Mouse (Mus musculus): ENCODE data around the gene Dmrta1. TPM values are rescaled to one million over a fixed set of nuclear protein-coding genes. Genes with fewer than 3 reads are reported as not detected.
A peak's percentile ranks its signal among the peaks of the same experiment; 100 is the strongest.

Gene Dmrta1
- polyA plus RNA-seq, 1 experiment from 2014 or later = 0.08 TPM

DNA sequence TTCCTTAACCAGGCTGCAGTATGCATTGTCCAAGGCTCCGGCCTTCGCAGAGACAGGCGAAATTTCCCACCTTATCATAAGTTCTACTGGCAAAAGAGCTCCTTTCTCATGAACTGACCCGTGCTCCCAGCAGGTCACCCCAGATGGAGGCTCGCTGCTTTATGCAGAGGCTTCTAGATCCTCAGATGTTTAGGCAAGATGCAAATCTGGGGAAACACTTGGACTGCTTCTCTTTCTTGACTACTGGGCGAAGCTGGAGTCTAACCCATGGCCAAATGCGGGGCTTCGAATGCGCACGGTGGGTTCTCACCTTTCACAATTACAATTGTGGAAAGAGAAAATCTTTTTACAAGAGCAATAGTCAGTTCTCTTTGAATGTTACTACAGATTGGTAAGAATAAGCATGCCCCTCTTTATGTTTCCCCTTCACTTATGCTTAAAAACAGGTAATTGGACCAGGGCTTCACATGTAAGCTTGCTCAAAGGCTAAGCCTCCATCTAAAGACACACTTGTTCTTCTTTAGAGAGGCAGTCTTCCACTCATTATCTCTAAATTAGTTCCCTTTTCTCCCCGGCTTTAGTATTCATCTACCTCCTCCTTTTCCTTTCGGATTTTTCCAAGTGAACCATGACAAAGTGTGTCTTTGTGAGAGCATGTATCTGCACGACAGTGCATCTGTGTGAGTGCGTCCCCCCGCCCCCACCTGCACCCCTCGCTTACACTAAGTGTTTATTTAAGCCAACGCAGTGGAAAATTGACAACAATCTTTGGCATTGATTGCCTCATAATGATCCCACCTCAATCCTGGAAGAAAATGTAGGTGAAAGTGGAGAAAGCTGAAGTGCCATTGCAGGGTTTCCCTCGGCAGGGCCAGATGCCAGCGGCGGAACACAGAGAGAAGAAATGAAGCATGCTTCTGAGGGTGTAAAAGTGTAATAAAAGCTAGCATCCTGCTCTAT lies 28.6 kb upstream of the Dmrta1 start:
- Histone ChIP-seq H3K9ac (ENCODE audit: low read depth, low read length) (no peak overlapping the region), H3K36me3 (ENCODE audit: insufficient read depth, low read length) (no peaks in the 10 kb centered on the region), H3K4me3 (replicated peaks; ENCODE audit: low read depth, low read length) (no peak overlapping the region), H3K27me3 (ENCODE audit: insufficient read depth, low read length) (no peaks in the 10 kb centered on the region), H3K4me2 (ENCODE audit: low read length) (no peak overlapping the region), H3K9me3 (replicated peaks; ENCODE audit: low read length) (no peaks in the 10 kb centered on the region), H3K27ac (no peak overlapping the region), H3K4me1 (replicated peaks; ENCODE audit: insufficient read depth, low read length) (no peaks in the 10 kb centered on the region)
- TF ChIP-seq CTCF (IDR thresholded peaks at IDR 0.05; ENCODE audit: low read depth) = no peak
- 70% methylated on average over 20 of the region's 20 CpGs for WGBS
- no peak for ATAC-seq (replicated peaks; ENCODE audit: low FRiP score, low read depth)
- peak; percentile 4 for DNase-seq (ENCODE audit: low spot score)

- no peaks in the 10 kb centered on the region for H3K9me3 ChIP-seq (replicated peaks; ENCODE audit: low read length)
- no peak for TF ChIP-seq CTCF (IDR thresholded peaks at IDR 0.05; ENCODE audit: low read depth)
- 66% methylated on average over 2 of the region's 2 CpGs for WGBS
- H3K36me3 ChIP-seq (ENCODE audit: insufficient read depth, low read length) = no peaks in the 10 kb centered on the region
- H3K27me3 ChIP-seq (ENCODE audit: insufficient read depth, low read length) = no peaks in the 10 kb centered on the region
- no peak overlapping the region for H3K4me3 ChIP-seq (replicated peaks; ENCODE audit: low read depth, low read length)
- no peak overlapping the region for H3K27ac ChIP-seq
- H3K4me1 ChIP-seq (replicated peaks; ENCODE audit: insufficient read depth, low read length) = no peaks in the 10 kb centered on the region
- ATAC-seq (replicated peaks; ENCODE audit: low FRiP score, low read depth) (no peak), DNase-seq (ENCODE audit: low spot score) (no peak)
- no peak overlapping the region for H3K4me2 ChIP-seq (ENCODE audit: low read length)
- H3K9ac ChIP-seq (ENCODE audit: low read depth, low read length) = no peak overlapping the region
These were observed 27.9 kb upstream of the Dmrta1 start for GRCm38 (mm10) chr4:89651312-89651686.

- TF ChIP-seq CTCF (IDR thresholded peaks at IDR 0.05; ENCODE audit: low read depth) = no peak
- Histone ChIP-seq H3K4me1 (replicated peaks; ENCODE audit: insufficient read depth, low read length) (no peaks in the 10 kb centered on the region), H3K27ac (no peak overlapping the region), H3K9ac (ENCODE audit: low read depth, low read length) (no peak overlapping the region), H3K27me3 (ENCODE audit: insufficient read depth, low read length) (no peaks in the 10 kb centered on the region), H3K4me3 (replicated peaks; ENCODE audit: low read depth, low read length) (no peak overlapping the region), H3K36me3 (ENCODE audit: insufficient read depth, low read length) (no peaks in the 10 kb centered on the region), H3K4me2 (ENCODE audit: low read length) (no peak overlapping the region), H3K9me3 (replicated peaks; ENCODE audit: low read length) (no peaks in the 10 kb centered on the region)
- ATAC-seq (replicated peaks; ENCODE audit: low FRiP score, low read depth) (no peak), DNase-seq (ENCODE audit: low spot score) (no peak)
- WGBS = 86% methylated on average over 1 of the region's 1 CpGs
These were observed 27.5 kb upstream of the Dmrta1 start for GRCm38 (mm10) chr4:89651779-89652178.

DNA sequence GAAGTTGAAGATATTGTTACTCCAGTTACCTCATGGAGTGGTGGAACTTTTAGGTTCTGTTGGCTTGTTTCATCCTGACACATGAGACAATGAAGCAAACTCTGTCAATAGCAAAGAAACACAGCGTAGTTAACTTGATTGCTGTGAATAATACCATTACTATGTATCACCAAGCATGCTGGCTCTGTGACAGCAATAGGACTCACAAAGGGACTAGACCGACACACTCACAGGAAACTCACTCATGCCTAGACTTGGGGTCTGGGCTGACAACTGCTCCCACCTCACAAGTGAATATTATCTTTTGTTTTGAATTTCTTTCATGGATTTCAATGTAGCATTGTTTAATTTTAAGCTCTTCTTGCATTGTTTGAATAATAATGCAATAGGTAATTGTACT lies 15.8 kb upstream of the Dmrta1 start:
- WGBS = 77% methylated on average over 2 of the region's 2 CpGs
- Histone ChIP-seq H3K9me3 (replicated peaks; ENCODE audit: low read length) (no peaks in the 10 kb centered on the region), H3K27me3 (ENCODE audit: insufficient read depth, low read length) (no peaks in the 10 kb centered on the region), H3K4me3 (replicated peaks; ENCODE audit: low read depth, low read length) (no peak overlapping the region), H3K9ac (ENCODE audit: low read depth, low read length) (no peak overlapping the region), H3K27ac (no peak overlapping the region), H3K4me1 (replicated peaks; ENCODE audit: insufficient read depth, low read length) (no peaks in the 10 kb centered on the region), H3K4me2 (ENCODE audit: low read length) (no peak overlapping the region), H3K36me3 (ENCODE audit: insufficient read depth, low read length) (no peaks in the 10 kb centered on the region)
- ATAC-seq (replicated peaks; ENCODE audit: low FRiP score, low read depth) = no peak
- TF ChIP-seq CTCF (IDR thresholded peaks at IDR 0.05; ENCODE audit: low read depth) = no peak
- DNase-seq (ENCODE audit: low spot score) = no peak

- no peak overlapping the region for H3K27ac ChIP-seq
- 85% methylated on average over 3 of the region's 3 CpGs for WGBS
- DNase-seq (ENCODE audit: low spot score) (no peak), ATAC-seq (replicated peaks; ENCODE audit: low FRiP score, low read depth) (no peak)
- H3K4me1 ChIP-seq (replicated peaks; ENCODE audit: insufficient read depth, low read length) = no peaks in the 10 kb centered on the region
- no peak for TF ChIP-seq CTCF (IDR thresholded peaks at IDR 0.05; ENCODE audit: low read depth)
- no peak overlapping the region for H3K4me3 ChIP-seq (replicated peaks; ENCODE audit: low read depth, low read length)
- no peaks in the 10 kb centered on the region for H3K9me3 ChIP-seq (replicated peaks; ENCODE audit: low read length)
- no peak overlapping the region for H3K9ac ChIP-seq (ENCODE audit: low read depth, low read length)
- H3K4me2 ChIP-seq (ENCODE audit: low read length) = no peak overlapping the region
- H3K36me3 ChIP-seq (ENCODE audit: insufficient read depth, low read length) = no peaks in the 10 kb centered on the region
- H3K27me3 ChIP-seq (ENCODE audit: insufficient read depth, low read length) = no peaks in the 10 kb centered on the region
These were observed 4.5 kb upstream of the Dmrta1 start for GRCm38 (mm10) chr4:89674711-89675110.

- H3K27me3 ChIP-seq (ENCODE audit: insufficient read depth, low read length) = no peaks in the 10 kb centered on the region
- ATAC-seq (replicated peaks; ENCODE audit: low FRiP score, low read depth) = no peak
- no peak overlapping the region for H3K4me2 ChIP-seq (ENCODE audit: low read length)
- DNase-seq (ENCODE audit: low spot score) = no peak
- no peak overlapping the region for H3K9ac ChIP-seq (ENCODE audit: low read depth, low read length)
- no peak overlapping the region for H3K27ac ChIP-seq
- 66% methylated on average over 7 of the region's 7 CpGs for WGBS
- H3K9me3 ChIP-seq (replicated peaks; ENCODE audit: low read length) = no peaks in the 10 kb centered on the region
- H3K4me1 ChIP-seq (replicated peaks; ENCODE audit: insufficient read depth, low read length) = no peaks in the 10 kb centered on the region
- no peaks in the 10 kb centered on the region for H3K36me3 ChIP-seq (ENCODE audit: insufficient read depth, low read length)
- TF ChIP-seq CTCF (IDR thresholded peaks at IDR 0.05; ENCODE audit: low read depth) = no peak
- H3K4me3 ChIP-seq (replicated peaks; ENCODE audit: low read depth, low read length) = no peak overlapping the region
These were observed 1.3 kb upstream of the Dmrta1 start for GRCm38 (mm10) chr4:89677903-89678302.
